Comparison of ENCODE assay signal across 16 mouse cellular contexts in genomic region chr5:120476296-120476695, GRCm38 (mm10). TPM values are rescaled to one million over a fixed set of nuclear protein-coding genes. Genes with fewer than 3 reads are reported as not detected.
DNase-seq lines count a peak whose midpoint lies in the region; ATAC-seq and TF ChIP-seq lines count a peak whose summit lies in the region.
"Had no signal": no experiment of that assay in that cellular context is flagged by ENCODE, and none has a peak within 500 bp of the region (broad histone marks: within the 10 kb centered on the region; RNA-seq: fewer than 3 reads in every experiment).

Sds (plus strand) TSS chr5:120476526.

- H3K36me3 ChIP-seq in forebrain, embryonic 13.5 days (ENCODE audit: poor library complexity, severe bottlenecking), result no peaks in the 10 kb centered on the region
- H3K36me3 ChIP-seq in forebrain, embryonic 16.5 days (ENCODE audit: control insufficient read depth, insufficient read depth), result no peaks in the 10 kb centered on the region
- H3K36me3 ChIP-seq in heart, postnatal 0 days (replicated peaks; ENCODE audit: control insufficient read depth, insufficient read depth, low read length), result no peaks in the 10 kb centered on the region
- H3K36me3 ChIP-seq in lung, embryonic 16.5 days (ENCODE audit: control insufficient read depth, insufficient read depth, low read length), result no peaks in the 10 kb centered on the region
- no peaks in the 10 kb centered on the region for H3K36me3 ChIP-seq in limb, embryonic 10.5 days
- H3K36me3 ChIP-seq: G1E; limb, embryonic 12.5 days; lung, embryonic 15.5 days had no signal

- 12% methylated on average over 13 of the region's 13 CpGs for WGBS in forebrain, embryonic 13.5 days
- WGBS in forebrain, embryonic 16.5 days, result 14% methylated on average over 13 of the region's 13 CpGs
- 7% methylated on average over 13 of the region's 13 CpGs for WGBS in heart, postnatal 0 days
- WGBS in lung, embryonic 16.5 days, result 13% methylated on average over 13 of the region's 13 CpGs
- 16% methylated on average over 13 of the region's 13 CpGs for WGBS in limb, embryonic 10.5 days

- H3K27ac ChIP-seq in forebrain, embryonic 13.5 days, result no peak within 1 kb of the TSS
- H3K27ac ChIP-seq in forebrain, embryonic 16.5 days (ENCODE audit: low read length), result no peak within 1 kb of the TSS
- H3K27ac ChIP-seq in heart, postnatal 0 days (ENCODE audit: low read depth), result no peak within 1 kb of the TSS
- H3K27ac ChIP-seq in lung, embryonic 16.5 days (ENCODE audit: low read length), result no peak within 1 kb of the TSS
- no peak within 1 kb of the TSS for H3K27ac ChIP-seq in limb, embryonic 10.5 days
- H3K27ac ChIP-seq: limb, embryonic 12.5 days; lung, embryonic 15.5 days had no signal

- H3K9ac ChIP-seq in forebrain, embryonic 13.5 days, result no peak within 1 kb of the TSS
- H3K9ac ChIP-seq in forebrain, embryonic 16.5 days (replicated peaks; ENCODE audit: low read depth, low read length), result no peak within 1 kb of the TSS
- no peak within 1 kb of the TSS for H3K9ac ChIP-seq in heart, postnatal 0 days (replicated peaks; ENCODE audit: low read depth, low read length)
- H3K9ac ChIP-seq in lung, embryonic 16.5 days (ENCODE audit: low read length), result peak within 1 kb of the TSS; percentile 4; the same call in 1 of the 2 replicates
- H3K9ac ChIP-seq: limb, embryonic 12.5 days; lung, embryonic 15.5 days had no signal

- no peaks in the 10 kb centered on the region; the same call in 1 of the 2 replicates for H3K9me3 ChIP-seq in forebrain, embryonic 13.5 days (replicated peaks)
- H3K9me3 ChIP-seq in forebrain, embryonic 16.5 days (ENCODE audit: control insufficient read depth, low read length), result no peaks in the 10 kb centered on the region
- no peaks in the 10 kb centered on the region for H3K9me3 ChIP-seq in heart, postnatal 0 days (replicated peaks; ENCODE audit: control insufficient read depth, low read length)
- H3K9me3 ChIP-seq in lung, embryonic 16.5 days (ENCODE audit: control insufficient read depth, low read length), result no peaks in the 10 kb centered on the region
- no peaks in the 10 kb centered on the region for H3K9me3 ChIP-seq in limb, embryonic 10.5 days (replicated peaks)
- H3K9me3 ChIP-seq: G1E; limb, embryonic 12.5 days; lung, embryonic 15.5 days had no signal

- TF ChIP-seq CTCF in heart, postnatal 0 days (IDR thresholded peaks at IDR 0.05; ENCODE audit: low read depth), result no peak

- intact Hi-C loops in heart, postnatal 14 days (cut with DNase I), result no loop called here
- intact Hi-C loops in left cerebral cortex, postnatal 10 days (cut with DNase I), result no loop called here

- DNase-seq in heart, postnatal 0 days (ENCODE audit: low spot score), result no peak
- DNase-seq in heart, postnatal 14 days, result no peak
- no peak for DNase-seq in lung, postnatal 36 days
- no peak for DNase-seq in limb, embryonic 10.5 days (ENCODE audit: low spot score)
- DNase-seq in left cerebral cortex, postnatal 10 days (ENCODE audit: extremely low spot score in 1 of 2, low spot score in 2 of 2), result no peak
- DNase-seq: adrenal gland, adult 8-10 months; cerebellum, adult 18-20 months; gastrocnemius, postnatal 14 days; kidney, adult 8-10 months; right cerebral cortex, postnatal 4 days had no signal

- H3K27me3 ChIP-seq in forebrain, embryonic 13.5 days, result peaks cover 4% of the 10 kb centered on the region; the same call in 1 of the 2 replicates
- H3K27me3 ChIP-seq in forebrain, embryonic 16.5 days (replicated peaks; ENCODE audit: control insufficient read depth, insufficient read depth, low read length), result no peaks in the 10 kb centered on the region
- H3K27me3 ChIP-seq in heart, postnatal 0 days (ENCODE audit: control insufficient read depth, insufficient read depth, low read length), result 0 out of 2 replicates have a peak, but pooled peaks cover 12% of the 10 kb centered on the region
- no peaks in the 10 kb centered on the region; the same call in 1 of the 2 replicates for H3K27me3 ChIP-seq in lung, embryonic 16.5 days (ENCODE audit: control insufficient read depth, insufficient read depth, low read depth, low read length)
- H3K27me3 ChIP-seq in limb, embryonic 10.5 days (ENCODE audit: low read depth, poor library complexity, severe bottlenecking), result peaks cover 15% of the 10 kb centered on the region
- H3K27me3 ChIP-seq: lung, embryonic 15.5 days had no signal

- peaks cover 4% of the 10 kb centered on the region; the same call in 1 of the 2 replicates for H3K4me1 ChIP-seq in forebrain, embryonic 13.5 days
- 0 out of 2 replicates have a peak, but pooled peaks cover 3% of the 10 kb centered on the region for H3K4me1 ChIP-seq in forebrain, embryonic 16.5 days (replicated peaks; ENCODE audit: control insufficient read depth, insufficient read depth, low read length)
- H3K4me1 ChIP-seq in heart, postnatal 0 days (ENCODE audit: control insufficient read depth, insufficient read depth), result no peaks in the 10 kb centered on the region
- peaks cover 5% of the 10 kb centered on the region for H3K4me1 ChIP-seq in lung, embryonic 16.5 days (replicated peaks; ENCODE audit: control insufficient read depth, insufficient read depth, low read length)
- H3K4me1 ChIP-seq in limb, embryonic 10.5 days, result peaks cover 17% of the 10 kb centered on the region
- H3K4me1 ChIP-seq: lung, embryonic 15.5 days had no signal

- ATAC-seq in forebrain, embryonic 13.5 days, result no peak
- ATAC-seq in forebrain, embryonic 16.5 days, result no peak
- ATAC-seq in heart, postnatal 0 days (ENCODE audit: insufficient read depth, low read depth), result peak; percentile 40; the same call in 1 of the 2 replicates
- ATAC-seq in lung, embryonic 16.5 days (ENCODE audit: low read depth), result 0 out of 2 replicates have a peak, but pooled peaks have one; percentile 15

- no peak for TF ChIP-seq EP300 in heart, postnatal 0 days (IDR thresholded peaks at IDR 0.05; ENCODE audit: low read depth)

- H3K4me2 ChIP-seq in forebrain, embryonic 13.5 days, result peak within 1 kb of the TSS; percentile 25; the same call in 1 of the 2 replicates
- H3K4me2 ChIP-seq in forebrain, embryonic 16.5 days (ENCODE audit: low read length), result no peak within 1 kb of the TSS; the same call in 1 of the 2 replicates
- no peak within 1 kb of the TSS for H3K4me2 ChIP-seq in heart, postnatal 0 days (ENCODE audit: low read depth, low read length)
- peak within 1 kb of the TSS; percentile 29; the same call in 1 of the 2 replicates for H3K4me2 ChIP-seq in lung, embryonic 16.5 days (ENCODE audit: low read depth, low read length)
- H3K4me2 ChIP-seq: limb, embryonic 12.5 days; lung, embryonic 15.5 days had no signal

- H3K4me3 ChIP-seq in forebrain, embryonic 13.5 days, result no peak within 1 kb of the TSS
- H3K4me3 ChIP-seq in forebrain, embryonic 16.5 days (replicated peaks; ENCODE audit: low read length), result no peak within 1 kb of the TSS
- no peak within 1 kb of the TSS for H3K4me3 ChIP-seq in heart, postnatal 0 days (ENCODE audit: low read depth, low read length)
- H3K4me3 ChIP-seq in lung, embryonic 16.5 days (ENCODE audit: low read length), result no peak within 1 kb of the TSS
- peak within 1 kb of the TSS; percentile 14; the same call in 1 of the 2 replicates for H3K4me3 ChIP-seq in limb, embryonic 10.5 days
- H3K4me3 ChIP-seq: limb, embryonic 12.5 days; lung, embryonic 15.5 days had no signal

RNA-seq across cellular contexts. Expression of gene Sds, which starts in this region (rescaled TPM):
- polyA plus RNA-seq in forebrain, embryonic 13.5 days (2015; fragmentation: Nextera tagmentation; extraction: Ambion mirVana), result not detected in 2 replicates
- polyA plus RNA-seq in forebrain, embryonic 16.5 days (2015; fragmentation: Nextera tagmentation; extraction: Ambion mirVana), result not detected in 2 replicates
- total RNA-seq in heart, postnatal 0 days (2014; rRNA removed; ENCODE audit: low replicate concordance), result not detected in 2 replicates
- polyA plus RNA-seq in heart, postnatal 0 days (2015; fragmentation: Nextera tagmentation; extraction: Ambion mirVana), result not detected in 2 replicates
- total RNA-seq in heart, postnatal 14 days (2021), result not detected
- polyA plus RNA-seq in lung, embryonic 16.5 days (2015; fragmentation: Nextera tagmentation; extraction: Ambion mirVana), result 0.26 TPM in 1 of 2 replicates, not detected in the other
- polyA plus RNA-seq in limb, embryonic 10.5 days (2016; fragmentation: Nextera tagmentation; extraction: Ambion mirVana), result not detected in 2 replicates
- not detected for total RNA-seq in left cerebral cortex, postnatal 10 days (2021)
- total RNA-seq: G1E; gastrocnemius, postnatal 14 days had no signal
- polyA plus RNA-seq: G1E; limb, embryonic 12.5 days; lung, embryonic 15.5 days had no signal

Comparison
In these comparisons a context has a peak if more than half of its experiments do, and no peak if none do; other contexts are left out.
1. Peak in ATAC-seq in heart, postnatal 0 days; RNA of the gene not detected or under 1 TPM.
2. Peak in ATAC-seq, H3K9ac ChIP-seq and H3K4me2 ChIP-seq in lung, embryonic 16.5 days; RNA of the gene not detected or under 1 TPM.